Mouse (Mus musculus): ENCODE measurements at regions not wholly inside any gene's neighbourhood (a gene's known extent, or its start where the extent isn't known, plus 50 kb on each side); places are given as distances from the start of the nearest gene placed in this dataset.

DNA sequence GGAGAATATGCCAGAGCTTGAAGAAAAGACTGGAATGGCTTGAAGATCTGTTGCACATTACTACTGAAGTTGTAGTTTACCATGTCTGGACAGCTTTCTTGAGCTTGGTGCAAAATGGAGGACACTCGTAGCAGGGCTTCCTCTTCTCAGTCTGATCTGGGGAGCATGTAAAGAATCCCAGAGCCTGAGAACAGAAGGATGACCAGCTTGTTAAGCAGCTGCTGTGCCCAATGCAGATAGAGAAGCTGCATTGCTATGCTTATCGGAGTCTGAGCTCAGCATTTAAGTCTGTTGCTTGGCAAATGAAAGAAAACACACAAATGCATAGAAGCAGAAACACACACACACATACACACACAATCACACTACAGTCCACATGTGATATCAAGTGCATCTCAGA, 76.9 kb upstream of the Tnc start:
- Histone ChIP-seq H3K4me1 (ENCODE audit: control insufficient read depth, insufficient read depth, low read length) (no peaks in the 10 kb centered on the region), H3K4me2 (ENCODE audit: low read depth, low read length) (no peak overlapping the region), H3K27me3 (ENCODE audit: control insufficient read depth, insufficient read depth, low read length) (no peaks in the 10 kb centered on the region), H3K9ac (ENCODE audit: low read length) (no peak overlapping the region), H3K27ac (ENCODE audit: low read length) (no peak overlapping the region), H3K4me3 (ENCODE audit: low read length) (no peak overlapping the region), H3K9me3 (replicated peaks; ENCODE audit: control insufficient read depth, low read length) (no peaks in the 10 kb centered on the region), H3K36me3 (ENCODE audit: control insufficient read depth, insufficient read depth) (no peaks in the 10 kb centered on the region)
- 78% methylated on average over 2 of the region's 2 CpGs for WGBS
- no peak for ATAC-seq (replicated peaks; ENCODE audit: extremely low read depth, insufficient read depth, low FRiP score)

- 79% methylated on average over 4 of the region's 4 CpGs for WGBS
- no peak overlapping the region for H3K9ac ChIP-seq (ENCODE audit: low read length)
Observed at GRCm38 (mm10) chr4:64098247-64098646, 51.4 kb upstream of the Tnc start.

More at GRCm38 (mm10) chr4:64098247-64098646, 51.4 kb upstream of the Tnc start:
- no peak overlapping the region for H3K27ac ChIP-seq (ENCODE audit: low read length)
- H3K4me1 ChIP-seq (ENCODE audit: control insufficient read depth, insufficient read depth, low read length) = no peaks in the 10 kb centered on the region
- no peaks in the 10 kb centered on the region for H3K27me3 ChIP-seq (ENCODE audit: control insufficient read depth, insufficient read depth, low read length)
- H3K36me3 ChIP-seq (ENCODE audit: control insufficient read depth, insufficient read depth) = no peaks in the 10 kb centered on the region
- no peak overlapping the region for H3K4me3 ChIP-seq (ENCODE audit: low read length)
- H3K4me2 ChIP-seq (ENCODE audit: low read depth, low read length) = no peak overlapping the region
- H3K9me3 ChIP-seq (replicated peaks; ENCODE audit: control insufficient read depth, low read length) = no peaks in the 10 kb centered on the region
- no peak for ATAC-seq (replicated peaks; ENCODE audit: extremely low read depth, insufficient read depth, low FRiP score)

Measured in heart, embryonic 16.5 days (tissue).